Mouse (Mus musculus): ENCODE measurements around the gene Sirpb1b. TPM values are rescaled to one million over a fixed set of nuclear protein-coding genes. Genes with fewer than 3 reads are reported as not detected.

Gene Sirpb1b
- 1.0 TPM for polyA plus RNA-seq (2014; fragmentation: Illumina TruSeq; extraction: RNeasy Lipid Tissue Mini Kit (QIAGEN cat#74804); ENCODE audit: low read depth, low replicate concordance)

GRCm38 (mm10) chr3:15574887-15575286 is at the start of gene Sirpb1b:
Sirpb1b (minus strand) TSS chr3:15575065.

Other genes starting within 250 kb of the Sirpb1b start
- gene Gm9733, start 242.8 kb downstream of the Sirpb1b start, polyA plus RNA-seq (2014; fragmentation: Illumina TruSeq; extraction: RNeasy Lipid Tissue Mini Kit (QIAGEN cat#74804); ENCODE audit: low read depth, low replicate concordance) = not detected
- gene Sirpb1a, start 148.5 kb downstream of the Sirpb1b start, polyA plus RNA-seq (2014; fragmentation: Illumina TruSeq; extraction: RNeasy Lipid Tissue Mini Kit (QIAGEN cat#74804); ENCODE audit: low read depth, low replicate concordance) = 0.89 TPM

Measured in adipose tissue, adult 10 weeks (tissue).